Mouse (Mus musculus): ENCODE results near the gene Lrp6.

DNA sequence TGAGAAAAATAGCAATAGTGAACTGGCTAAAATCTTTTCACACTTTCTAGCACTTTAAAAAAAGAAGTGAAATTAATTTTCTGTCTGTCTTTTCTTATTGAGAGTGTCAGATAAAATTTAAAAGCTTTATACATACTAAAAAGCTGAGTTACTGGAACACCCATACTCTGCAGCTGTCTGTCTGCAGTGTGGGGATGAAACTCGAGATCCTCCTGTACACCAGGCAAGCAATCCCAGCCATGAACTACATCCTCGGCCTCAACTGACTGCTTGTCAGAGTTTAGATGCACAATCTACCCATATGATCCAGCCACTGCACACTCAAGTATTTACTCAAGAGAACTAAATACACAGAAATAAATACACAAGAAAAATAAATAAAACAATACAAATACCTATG lies 24.4 kb downstream of the Lrp6 start:
- no peak for TF ChIP-seq MAX (IDR thresholded peaks at IDR 0.05; ENCODE audit: low read depth)
- no peak for TF ChIP-seq POLR2A (IDR thresholded peaks at IDR 0.05; ENCODE audit: insufficient read length, low read depth)
- TF ChIP-seq POLR2AphosphoS2 (IDR thresholded peaks at IDR 0.05; ENCODE audit: insufficient read length, low read depth), result no peak
- TF ChIP-seq CEBPB (IDR thresholded peaks at IDR 0.05; ENCODE audit: insufficient read depth, poor library complexity, severe bottlenecking), result no peak
- no peak for TF ChIP-seq E2F4 (IDR thresholded peaks at IDR 0.05; ENCODE audit: insufficient read depth)
- no peak for TF ChIP-seq TCF12 (IDR thresholded peaks at IDR 0.05; ENCODE audit: insufficient read depth, poor library complexity, severe bottlenecking)
- no peak for TF ChIP-seq TCF3 (IDR thresholded peaks at IDR 0.05; ENCODE audit: insufficient read length, low read depth)
- peak in 2 of 3 experiments; percentile 57 to 60 for TF ChIP-seq MYOD1 (IDR thresholded peaks at IDR 0.05; ENCODE audit: control insufficient read depth in 1 of 3, insufficient read length in 2 of 3, low read depth in 2 of 3)
- no peak for TF ChIP-seq USF1 (IDR thresholded peaks at IDR 0.05; ENCODE audit: low read depth)
- no peak for TF ChIP-seq REST (IDR thresholded peaks at IDR 0.05; ENCODE audit: insufficient read depth, insufficient read length)
- no peak for TF ChIP-seq SRF (IDR thresholded peaks at IDR 0.05; ENCODE audit: control insufficient read depth, insufficient read length, low read depth)
- TF ChIP-seq MYOG (IDR thresholded peaks at IDR 0.05; ENCODE audit: control insufficient read depth in 1 of 3, insufficient read depth in 1 of 3, insufficient read length in 2 of 3, low read depth in 2 of 3), result peak in 2 of 3 experiments; percentile 49

Data from myocyte (in vitro differentiated cells).